Mouse (Mus musculus) lung, postnatal 14 days (tissue): ENCODE data around the gene Sco2.
A peak's percentile ranks its signal among the peaks of the same experiment; 100 is the strongest.

Experiments
- DNase-seq: peaks from one replicate; pipeline ENCODE4 v3.0.0; 2021

Gene Sco2

GRCm38 (mm10) chr15:89372536-89372935 is 1.1 kb downstream of the Sco2 start:
- DNase-seq, result no peak

GRCm38 (mm10) chr15:89372068-89372467 is 1.6 kb downstream of the Sco2 start:
- no peak for DNase-seq

- DNase-seq, result no peak
Measured at GRCm38 (mm10) chr15:89365141-89365551, 8.5 kb downstream of the Sco2 start.

- peak; percentile 47 for DNase-seq
Measured at GRCm38 (mm10) chr15:89363051-89363450, 10.6 kb downstream of the Sco2 start.

GRCm38 (mm10) chr15:89358784-89359183 is 14.9 kb downstream of the Sco2 start:
- DNase-seq, result no peak

GRCm38 (mm10) chr15:89356372-89356771 is 17.3 kb downstream of the Sco2 start:
- peak; percentile 72 for DNase-seq

GRCm38 (mm10) chr15:89355241-89356187 is 18.1 kb downstream of the Sco2 start, which contains the start of the genes Lmf2 and Ncaph2:
Lmf2 (minus strand) TSS chr15:89355659.
Ncaph2 (plus strand) TSS chr15:89355719.
- peak; percentile 97 for DNase-seq

GRCm38 (mm10) chr15:89354455-89354854 is 19.2 kb downstream of the Sco2 start:
- no peak for DNase-seq

GRCm38 (mm10) chr15:89353837-89354236 is 19.8 kb downstream of the Sco2 start:
- DNase-seq, result no peak

- no peak for DNase-seq
Measured at GRCm38 (mm10) chr15:89352795-89353194, 20.9 kb downstream of the Sco2 start.

- DNase-seq, result no peak
Measured at GRCm38 (mm10) chr15:89352054-89352453, 21.6 kb downstream of the Sco2 start.

- no peak for DNase-seq
Measured at GRCm38 (mm10) chr15:89351302-89351701, 22.3 kb downstream of the Sco2 start.

- no peak for DNase-seq
Measured at GRCm38 (mm10) chr15:89350447-89350846, 23.2 kb downstream of the Sco2 start.

- no peak for DNase-seq
Measured at GRCm38 (mm10) chr15:89343325-89343724, 30.3 kb downstream of the Sco2 start.

GRCm38 (mm10) chr15:89341678-89342077 is 32.0 kb downstream of the Sco2 start:
- no peak for DNase-seq

- DNase-seq, result no peak
Measured at GRCm38 (mm10) chr15:89340136-89340535, 33.5 kb downstream of the Sco2 start.

- DNase-seq, result no peak
Measured at GRCm38 (mm10) chr15:89339696-89340095, 34.0 kb downstream of the Sco2 start.

- no peak for DNase-seq
Measured at GRCm38 (mm10) chr15:89336422-89336821, 37.2 kb downstream of the Sco2 start.

- DNase-seq, result no peak
Measured at GRCm38 (mm10) chr15:89334774-89335537, 38.7 kb downstream of the Sco2 start.

- DNase-seq, result no peak
Measured at GRCm38 (mm10) chr15:89334271-89334670, 39.4 kb downstream of the Sco2 start, which contains the start of gene Miox. Miox (plus strand) TSS chr15:89334398.

GRCm38 (mm10) chr15:89326441-89326840 is 47.2 kb downstream of the Sco2 start:
- no peak for DNase-seq

GRCm38 (mm10) chr15:89323656-89324055 is 50.0 kb downstream of the Sco2 start:
- DNase-seq, result no peak

- no peak for DNase-seq
Measured at GRCm38 (mm10) chr15:89322670-89323522, 50.8 kb downstream of the Sco2 start, which contains the start of gene Adm2. Adm2 (plus strand) TSS chr15:89322720.
